Mouse (Mus musculus) intestine, postnatal 0 days (tissue): ENCODE data around the gene Prkaa1. TPM values are rescaled to one million over a fixed set of nuclear protein-coding genes. Genes with fewer than 3 reads are reported as not detected.
"Not testable (repeated sequence)": the region's sequence is repeated elsewhere in the genome, so short reads cannot be mapped to it uniquely, and the experiment has no call there.

Experiments
- ATAC-seq: fragments of 200-750 bp; cut with Nextera tagmentation; 2 replicates; pipeline ENCODE4 v1.8.0; 2017; ENCODE audit warnings: mild to moderate bottlenecking, moderate TSS enrichment, moderate library complexity
- H3K27ac ChIP-seq: fragments of 300-500 bp; sonication (generic); 2 replicates; pipeline ENCODE4 v1.5.1; 2014; ENCODE audit warnings: mild to moderate bottlenecking, low read depth, low read length, moderate library complexity
- H3K27me3 ChIP-seq: fragments of 300-500 bp; sonication (generic); replicated peaks from 2 replicates; pipeline ENCODE4 v1.6.1; 2014; ENCODE audit warnings: low read length, mixed read lengths; ENCODE audit not compliant: control insufficient read depth, insufficient read depth
- H3K36me3 ChIP-seq: fragments of 300-500 bp; sonication (generic); 2 replicates; pipeline ENCODE4 v1.6.1; 2014; ENCODE audit warnings: mild to moderate bottlenecking, moderate library complexity; ENCODE audit not compliant: control insufficient read depth, insufficient read depth
- H3K4me1 ChIP-seq: fragments of 300-500 bp; sonication (generic); replicated peaks from 2 replicates; pipeline ENCODE4 v1.6.1; 2014; ENCODE audit warnings: antibody characterized with exemption, low read length, mixed read lengths; ENCODE audit not compliant: control insufficient read depth, insufficient read depth
- H3K4me2 ChIP-seq: fragments of 300-500 bp; sonication (generic); replicated peaks from 2 replicates; pipeline ENCODE4 v1.6.1; 2014; ENCODE audit warnings: low read depth, mild to moderate bottlenecking, moderate library complexity
- H3K4me3 ChIP-seq: fragments of 300-500 bp; sonication (generic); 2 replicates; pipeline ENCODE4 v1.5.1; 2014; ENCODE audit warnings: low read depth, low read length
- H3K9ac ChIP-seq: fragments of 300-500 bp; sonication (generic); 2 replicates; pipeline ENCODE4 v1.6.1; 2014; ENCODE audit warnings: mild to moderate bottlenecking, low read depth, low read length
- H3K9me3 ChIP-seq: fragments of 300-500 bp; sonication (generic); 2 replicates; pipeline ENCODE4 v1.6.1; 2016; ENCODE audit warnings: mixed run types; ENCODE audit not compliant: control insufficient read depth
- CTCF ChIP-seq: sonication (generic); IDR thresholded peaks from 2 replicates; pipeline ENCODE4 v1.5.1; 2016; ENCODE audit warnings: low read depth, mild to moderate bottlenecking, control low read depth, antibody characterized with exemption, moderate library complexity
- WGBS: fragments of 180-500 bp; shearing (Covaris S2); extraction: QIAGEN DNeasy Blood & Tissue Kit; methylation state at CpG from one replicate; pipeline ENCODE4 v1.1.7; 2014; 5-methylcytosine and 5-hydroxymethylcytosine counted together
- polyA plus RNA-seq: library from polyadenylated mRNA; unstranded; fragments of >200 nt; fragmentation: Nextera tagmentation; extraction: Ambion mirVana; gene quantifications from 2 replicates; pipeline ENCODE4 v1.2.1, GENCODE M21; 2015

Prkaa1 gene
- polyA plus RNA-seq, 1 experiment from 2014 or later = 16.6 TPM

- no peak overlapping the region for H3K4me3 ChIP-seq
- H3K27ac ChIP-seq = no peak overlapping the region
- no peaks in the 10 kb centered on the region for H3K27me3 ChIP-seq
- 45% methylated on average over 5 of the region's 5 CpGs for WGBS
- no peaks in the 10 kb centered on the region for H3K4me1 ChIP-seq
- peaks cover 6% of the 10 kb centered on the region; the same call in 1 of the 2 replicates for H3K36me3 ChIP-seq
- no peak overlapping the region for H3K9ac ChIP-seq
- H3K9me3 ChIP-seq = no peaks in the 10 kb centered on the region
- H3K4me2 ChIP-seq = no peak overlapping the region
- TF ChIP-seq CTCF = no peak
- no peak for ATAC-seq
Measured at GRCm38 (mm10) chr15:5128176-5128940, 15.3 kb upstream of the Prkaa1 start.

GRCm38 (mm10) chr15:5129111-5129805, 14.4 kb upstream of the Prkaa1 start:
- H3K27ac ChIP-seq = no peak overlapping the region
- H3K27me3 ChIP-seq = no peaks in the 10 kb centered on the region
- no peak overlapping the region for H3K9ac ChIP-seq
- H3K4me2 ChIP-seq = no peak overlapping the region
- 73% methylated on average over 12 of the region's 12 CpGs for WGBS
- peak; percentile 52; the same call in 1 of the 2 replicates for ATAC-seq
- no peaks in the 10 kb centered on the region for H3K4me1 ChIP-seq
- H3K4me3 ChIP-seq = no peak overlapping the region
- no peaks in the 10 kb centered on the region for H3K9me3 ChIP-seq
- H3K36me3 ChIP-seq = peaks cover 4% of the 10 kb centered on the region; the same call in 1 of the 2 replicates
- no peak for TF ChIP-seq CTCF

- not testable (repeated sequence) for H3K36me3 ChIP-seq, H3K4me2 ChIP-seq, ATAC-seq, H3K4me3 ChIP-seq, H3K27me3 ChIP-seq, H3K27ac ChIP-seq, H3K9me3 ChIP-seq, H3K9ac ChIP-seq, H3K4me1 ChIP-seq
- 67% methylated on average over 14 of the region's 14 CpGs for WGBS
Measured at GRCm38 (mm10) chr15:5130887-5131668, 12.6 kb upstream of the Prkaa1 start.

- WGBS = 52% methylated on average over 3 of the region's 3 CpGs
- Histone ChIP-seq H3K4me1 (no peaks in the 10 kb centered on the region), H3K27me3 (no peaks in the 10 kb centered on the region), H3K36me3 (no peaks in the 10 kb centered on the region), H3K9ac (no peak overlapping the region), H3K27ac (no peak overlapping the region), H3K9me3 (no peaks in the 10 kb centered on the region), H3K4me2 (no peak overlapping the region), H3K4me3 (no peak overlapping the region)
- ATAC-seq = peak; percentile 74
- no peak for TF ChIP-seq CTCF
Measured at GRCm38 (mm10) chr15:5133301-5133700, 10.4 kb upstream of the Prkaa1 start.

GRCm38 (mm10) chr15:5134179-5134578, 9.5 kb upstream of the Prkaa1 start:
- Histone ChIP-seq H3K9ac (no peak overlapping the region), H3K9me3 (no peaks in the 10 kb centered on the region), H3K36me3 (no peaks in the 10 kb centered on the region), H3K27me3 (no peaks in the 10 kb centered on the region), H3K4me2 (no peak overlapping the region), H3K27ac (no peak overlapping the region), H3K4me3 (no peak overlapping the region), H3K4me1 (no peaks in the 10 kb centered on the region)
- TF ChIP-seq CTCF = no peak
- 40% methylated on average over 3 of the region's 3 CpGs for whole genome bisulfite sequencing
- no peak for ATAC-seq

- WGBS = 68% methylated on average over 8 of the region's 8 CpGs
- H3K36me3 ChIP-seq = no peaks in the 10 kb centered on the region
- TF ChIP-seq CTCF = no peak
- H3K9me3 ChIP-seq = no peaks in the 10 kb centered on the region
- H3K27me3 ChIP-seq = no peaks in the 10 kb centered on the region
- no peak for ATAC-seq
- H3K9ac ChIP-seq = no peak overlapping the region
- H3K4me2 ChIP-seq = no peak overlapping the region
- H3K4me1 ChIP-seq = no peaks in the 10 kb centered on the region
- H3K4me3 ChIP-seq = no peak overlapping the region
- no peak overlapping the region for H3K27ac ChIP-seq
Measured at GRCm38 (mm10) chr15:5134945-5135483, 8.6 kb upstream of the Prkaa1 start.
